Mouse (Mus musculus) bone marrow, adult 2 months (tissue): ENCODE measurements around the gene Vcl.

ENCODE experiments used
- CTCF ChIP-seq: fragments of 200-500 bp; IDR thresholded peaks from 2 replicates; pipeline ENCODE4 v1.5.1; 2011; ENCODE audit warnings: low read length, control low read depth; ENCODE audit not compliant: control insufficient read depth, insufficient read depth
- POLR2A ChIP-seq: fragments of 200-500 bp; IDR thresholded peaks from 2 replicates; pipeline ENCODE4 v1.6.1; 2011; ENCODE audit warnings: low read depth, mild to moderate bottlenecking, control low read depth, low read length, borderline replicate concordance; ENCODE audit not compliant: control insufficient read depth

GRCm38 (mm10) chr14:21064321-21064720, 135.1 kb downstream of the Vcl start:
- TF ChIP-seq POLR2A (no peak), CTCF (no peak)
